In the genomic region with DNA sequence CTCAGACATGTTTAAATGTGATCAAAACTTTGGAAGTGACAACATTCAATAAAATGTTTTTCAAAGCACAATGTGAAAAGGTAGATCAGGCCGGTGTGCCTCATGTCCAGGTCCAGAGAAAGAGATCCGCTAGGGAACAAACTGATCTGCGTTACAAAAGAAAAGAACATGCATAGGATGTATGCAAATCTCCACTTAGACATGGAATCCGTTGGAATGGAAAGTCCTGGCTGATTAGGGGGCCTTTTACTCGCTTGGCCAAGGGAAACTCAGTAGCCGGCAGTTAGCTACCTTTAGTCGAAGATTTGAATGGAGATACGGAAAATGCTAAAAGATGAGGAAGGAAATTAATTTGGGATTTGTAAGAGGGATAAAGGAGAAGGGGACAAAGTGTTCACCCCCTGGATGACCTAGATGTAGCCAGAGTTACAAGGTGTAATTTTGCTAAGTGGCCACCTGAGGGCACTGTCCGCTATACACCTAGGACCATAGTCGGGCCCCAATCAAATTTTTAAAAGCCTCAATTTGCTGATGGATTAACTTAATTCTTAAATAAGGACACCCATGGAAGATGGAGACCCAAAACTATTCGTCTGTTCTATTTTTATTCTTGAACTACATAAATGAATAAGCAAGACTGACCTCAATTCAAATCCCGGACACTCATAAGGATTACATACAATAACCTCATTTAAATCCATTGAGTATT, we compare ENCODE assay signal across 8 mouse cellular contexts.
DNase-seq lines count a peak whose midpoint lies in the region; ATAC-seq and TF ChIP-seq lines count a peak whose summit lies in the region.

No protein-coding gene starts in this region.

- no peaks in the 10 kb centered on the region for H3K4me1 ChIP-seq in kidney, embryonic 14.5 days (ENCODE audit: control insufficient read depth, insufficient read depth, low read length)
- peaks cover 2% of the 10 kb centered on the region for H3K4me1 ChIP-seq in ES-Bruce4 (ENCODE audit: control insufficient read depth, insufficient read depth, low read length)
- H3K4me1 ChIP-seq in forebrain, embryonic 16.5 days (replicated peaks; ENCODE audit: control insufficient read depth, insufficient read depth, low read length) = peaks cover 9% of the 10 kb centered on the region; the same call in 1 of the 2 replicates
- H3K4me1 ChIP-seq in neural tube, embryonic 13.5 days (replicated peaks) = peaks cover 15% of the 10 kb centered on the region; the same call in 1 of the 2 replicates

- ATAC-seq in kidney, embryonic 14.5 days (ENCODE audit: low FRiP score, low TSS enrichment) = peak; percentile 35; the same call in 1 of the 2 replicates
- ATAC-seq in forebrain, embryonic 16.5 days = peak; percentile 38; the same call in 1 of the 2 replicates
- peak; percentile 51 for ATAC-seq in neural tube, embryonic 13.5 days (ENCODE audit: low read depth)

- no peaks in the 10 kb centered on the region for H3K9me3 ChIP-seq in kidney, embryonic 14.5 days (ENCODE audit: control insufficient read depth, low read length)
- no peaks in the 10 kb centered on the region for H3K9me3 ChIP-seq in ES-Bruce4 (replicated peaks; ENCODE audit: control insufficient read depth, insufficient read depth, low read length, poor library complexity, severe bottlenecking)
- no peaks in the 10 kb centered on the region for H3K9me3 ChIP-seq in forebrain, embryonic 16.5 days (ENCODE audit: control insufficient read depth, low read length)
- H3K9me3 ChIP-seq in neural tube, embryonic 13.5 days = no peaks in the 10 kb centered on the region

- H3K27me3 ChIP-seq in kidney, embryonic 14.5 days (ENCODE audit: control insufficient read depth, insufficient read depth, low read length) = no peaks in the 10 kb centered on the region
- no peaks in the 10 kb centered on the region for H3K27me3 ChIP-seq in ES-Bruce4 (ENCODE audit: control insufficient read depth, insufficient read depth, low read length, poor library complexity, severe bottlenecking)
- H3K27me3 ChIP-seq in forebrain, embryonic 16.5 days (replicated peaks; ENCODE audit: control insufficient read depth, insufficient read depth, low read length) = no peaks in the 10 kb centered on the region
- no peaks in the 10 kb centered on the region for H3K27me3 ChIP-seq in neural tube, embryonic 13.5 days

- no peak overlapping the region for H3K4me3 ChIP-seq in kidney, embryonic 14.5 days (ENCODE audit: low read length)
- H3K4me3 ChIP-seq in ES-Bruce4 (ENCODE audit: low read depth, low read length) = no peak overlapping the region
- H3K4me3 ChIP-seq in forebrain, embryonic 16.5 days (replicated peaks; ENCODE audit: low read length) = no peak overlapping the region
- no peak overlapping the region for H3K4me3 ChIP-seq in neural tube, embryonic 13.5 days

- no peak overlapping the region for H3K27ac ChIP-seq in kidney, embryonic 14.5 days (ENCODE audit: low read depth, low read length)
- H3K27ac ChIP-seq in ES-Bruce4 (ENCODE audit: insufficient read depth, low read length) = no peak overlapping the region
- no peak overlapping the region for H3K27ac ChIP-seq in forebrain, embryonic 16.5 days (ENCODE audit: low read length)
- no peak overlapping the region; the same call in 1 of the 2 replicates for H3K27ac ChIP-seq in neural tube, embryonic 13.5 days (replicated peaks)

- H3K36me3 ChIP-seq in kidney, embryonic 14.5 days (ENCODE audit: control insufficient read depth, insufficient read depth, low read length) = no peaks in the 10 kb centered on the region
- H3K36me3 ChIP-seq in ES-Bruce4 (ENCODE audit: control insufficient read depth, insufficient read depth, low read length, poor library complexity, severe bottlenecking) = no peaks in the 10 kb centered on the region
- H3K36me3 ChIP-seq in forebrain, embryonic 16.5 days (ENCODE audit: control insufficient read depth, insufficient read depth) = no peaks in the 10 kb centered on the region
- no peaks in the 10 kb centered on the region; the same call in 1 of the 2 replicates for H3K36me3 ChIP-seq in neural tube, embryonic 13.5 days

- DNase-seq in kidney, adult 11 months = no peak
- peak; percentile 67 for DNase-seq in brain, embryonic 14.5 days (ENCODE audit: low read depth)
- DNase-seq in urinary bladder, postnatal 4 days (ENCODE audit: low spot score in 2 of 2) = no peak
- no peak for DNase-seq in left cerebral cortex, postnatal 36 days (ENCODE audit: low spot score in 2 of 2)

- intact Hi-C loops in left cerebral cortex, postnatal 36 days (cut with DNase I) = loop anchor here (5.0 to 10.0 kb wide), 3 partner anchors 77 to 1629 kb away; no protein-coding TSS in a partner anchor

- no peak for TF ChIP-seq EP300 in ES-Bruce4 (IDR thresholded peaks at IDR 0.05; ENCODE audit: insufficient read depth, low read depth, low read length)

- TF ChIP-seq POLR2A in ES-Bruce4 (IDR thresholded peaks at IDR 0.05; ENCODE audit: insufficient read depth, low read length) = no peak
- no peak for TF ChIP-seq POLR2A in brain, embryonic 14.5 days (IDR thresholded peaks at IDR 0.05; ENCODE audit: borderline replicate concordance, extremely low read depth, insufficient read depth, insufficient read length, poor library complexity, severe bottlenecking)

- no peak overlapping the region for H3K4me2 ChIP-seq in kidney, embryonic 14.5 days (replicated peaks; ENCODE audit: low read depth, low read length)
- H3K4me2 ChIP-seq in forebrain, embryonic 16.5 days (ENCODE audit: low read length) = no peak overlapping the region
- peak overlapping the region; percentile 45; the same call in 1 of the 2 replicates for H3K4me2 ChIP-seq in neural tube, embryonic 13.5 days

- WGBS in kidney, embryonic 14.5 days = 53% methylated on average over 12 of the region's 12 CpGs
- WGBS in forebrain, embryonic 16.5 days = 30% methylated on average over 12 of the region's 12 CpGs
- WGBS in neural tube, embryonic 13.5 days = 44% methylated on average over 12 of the region's 12 CpGs

- TF ChIP-seq CTCF in ES-Bruce4 (IDR thresholded peaks at IDR 0.05; ENCODE audit: low read depth, low read length) = peak; percentile 42
- peak; percentile 65; the same call in 1 of the 2 replicates for TF ChIP-seq CTCF in brain, embryonic 14.5 days (IDR thresholded peaks at IDR 0.05; ENCODE audit: borderline replicate concordance, extremely low read depth, insufficient read depth, insufficient read length)

- no peak overlapping the region for H3K9ac ChIP-seq in kidney, embryonic 14.5 days (ENCODE audit: low read depth, low read length)
- no peak overlapping the region for H3K9ac ChIP-seq in ES-Bruce4 (ENCODE audit: low read depth, poor library complexity, severe bottlenecking)
- no peak overlapping the region for H3K9ac ChIP-seq in forebrain, embryonic 16.5 days (replicated peaks; ENCODE audit: low read depth, low read length)
- H3K9ac ChIP-seq in neural tube, embryonic 13.5 days = no peak overlapping the region
